Mouse (Mus musculus) spleen, adult 2 months (tissue): ENCODE results near the gene Axin1. TPM values are rescaled to one million over a fixed set of nuclear protein-coding genes. Genes with fewer than 3 reads are reported as not detected.
A peak's percentile ranks its signal among the peaks of the same experiment; 100 is the strongest.

Source experiments
- DNase-seq, 2 experiments: peaks; one replicate each; pipeline versions ENCODE4 v3.0.0 to v3.0.0-alpha.2; 2012 to 2021; ENCODE audit warnings: low spot score in 2 of 2, low read depth in 1 of 2
- H3K27ac ChIP-seq: fragments of 200-500 bp; 2 replicates; pipeline ENCODE4 v1.5.1; 2012; ENCODE audit warnings: low read length, inconsistent platforms; ENCODE audit not compliant: insufficient read depth
- H3K27me3 ChIP-seq: fragments of 200-500 bp; 2 replicates; pipeline ENCODE4 v1.6.1; 2012; ENCODE audit warnings: mild to moderate bottlenecking, moderate library complexity, low read length, inconsistent platforms; ENCODE audit not compliant: control insufficient read depth, insufficient read depth
- H3K36me3 ChIP-seq: fragments of 200-500 bp; 2 replicates; pipeline ENCODE4 v1.6.1; 2012; ENCODE audit warnings: mild to moderate bottlenecking, low read length, inconsistent platforms; ENCODE audit not compliant: control insufficient read depth, insufficient read depth
- H3K4me1 ChIP-seq: fragments of 200-500 bp; 2 replicates; pipeline ENCODE4 v1.6.1; 2011; ENCODE audit warnings: inconsistent platforms; ENCODE audit not compliant: control insufficient read depth, insufficient read depth, insufficient read length
- H3K4me3 ChIP-seq: fragments of 200-500 bp; 2 replicates; pipeline ENCODE4 v1.5.1; 2011; ENCODE audit warnings: mild to moderate bottlenecking, inconsistent platforms; ENCODE audit not compliant: insufficient read depth, insufficient read length; ENCODE audit errors: extremely low read depth
- CTCF ChIP-seq: fragments of 200-500 bp; IDR thresholded peaks from 2 replicates; pipeline ENCODE4 v1.5.1; 2011; ENCODE audit warnings: mild to moderate bottlenecking, inconsistent platforms; ENCODE audit not compliant: insufficient read depth, insufficient read length, insufficient replicate concordance; ENCODE audit errors: extremely low read depth
- POLR2A ChIP-seq: fragments of 200-500 bp; IDR thresholded peaks from 2 replicates; pipeline ENCODE4 v1.6.1; 2011; ENCODE audit warnings: low read depth, low read length, inconsistent platforms
- WGBS: fragments of 180-500 bp; shearing (Covaris S2); methylation state at CpG from one replicate; pipeline ENCODE4 v1.1.7; 2018; 5-methylcytosine and 5-hydroxymethylcytosine counted together
- polyA plus RNA-seq: library from polyadenylated mRNA; depleted of rRNA; stranded (reverse); fragments of >200 nt; gene quantifications from 2 replicates; pipeline ENCODE4 v1.2.3, GENCODE M21; 2012; rRNA removed

The Axin1 gene
- polyA plus RNA-seq, 1 experiment: 18.6 TPM

DNA sequence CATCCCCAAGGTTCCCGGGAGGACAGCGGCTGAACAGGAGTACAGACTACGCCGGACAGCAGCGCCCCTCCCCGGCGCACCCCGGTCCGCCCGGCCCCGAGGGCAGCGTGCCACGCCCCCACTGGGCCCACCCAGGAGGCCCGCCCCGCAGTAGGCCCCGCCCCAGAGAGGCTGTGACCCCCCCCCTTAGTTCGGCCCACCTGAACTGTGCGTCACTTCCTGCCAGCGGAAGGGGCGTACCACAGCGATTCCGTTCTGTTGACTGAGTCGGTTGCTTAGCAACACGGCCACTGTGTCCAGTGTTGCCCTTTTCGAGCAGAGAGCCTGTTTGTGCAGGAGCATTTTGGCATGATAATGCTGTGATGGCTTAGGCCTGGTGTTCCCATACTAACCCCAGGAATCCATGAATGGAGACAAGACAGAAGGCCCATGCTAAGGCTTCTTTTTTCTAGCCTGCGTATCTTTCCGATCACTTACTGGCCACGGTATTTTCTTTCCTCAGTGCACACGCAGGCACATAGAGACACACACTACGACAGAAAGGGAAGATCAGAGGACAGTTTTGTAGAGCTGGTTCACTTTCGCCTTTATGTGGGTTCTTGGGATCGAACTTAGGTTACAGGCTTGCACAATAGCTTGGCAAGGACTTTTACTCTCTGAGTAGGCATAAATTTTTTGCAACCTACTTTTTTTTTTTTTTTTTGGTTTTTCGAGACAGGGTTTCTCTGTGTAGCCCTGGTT, 105.8 kb downstream of the Axin1 start, which contains the start of gene Fam234a:
Fam234a (minus strand) TSS at position 142 of the 741 bp plus-strand sequence.
- Histone ChIP-seq H3K36me3 (no peaks in the 10 kb centered on the region), H3K4me3 (peak within 1 kb of the TSS; percentile 68), H3K4me1 (peaks cover 5% of the 10 kb centered on the region; the same call in 1 of the 2 replicates), H3K27me3 (no peaks in the 10 kb centered on the region), H3K27ac (peak within 1 kb of the TSS; percentile 51)
- peak; percentile 89 to 90 for DNase-seq
- TF ChIP-seq CTCF (no peak), POLR2A (no peak)
- 6% methylated on average over 33 of the region's 33 CpGs for WGBS

Other genes with a start within 250 kb of the Axin1 start
- gene Rab40c, start 219.0 kb upstream of the Axin1 start, polyA plus RNA-seq: 26.8 and 31.6 TPM in 2 replicates
- gene Pigq, start 193.8 kb upstream of the Axin1 start, polyA plus RNA-seq: 203 and 239 TPM in 2 replicates
- gene Nhlrc4, start 193.7 kb upstream of the Axin1 start, polyA plus RNA-seq: 4.3 and 4.7 TPM in 2 replicates
- gene A930017K11Rik, start 186.1 kb upstream of the Axin1 start, polyA plus RNA-seq: not detected in 2 replicates
- 35.0 and 45.9 TPM in 2 replicates for gene Capn15, start 152.9 kb upstream of the Axin1 start, polyA plus RNA-seq
- gene Rab11fip3, start 69.1 kb upstream of the Axin1 start, polyA plus RNA-seq: 13.3 and 13.6 TPM in 2 replicates
- gene Decr2, start 48.4 kb upstream of the Axin1 start, polyA plus RNA-seq: 5.7 and 5.8 TPM in 2 replicates
- 13.7 and 17.7 TPM in 2 replicates for gene Nme4, start 43.1 kb upstream of the Axin1 start, polyA plus RNA-seq
- 44.9 and 58.3 TPM in 2 replicates for gene Tmem8, start 25.4 kb upstream of the Axin1 start, polyA plus RNA-seq
- 39.5 and 49.5 TPM in 2 replicates for gene Mrpl28, start 15.2 kb upstream of the Axin1 start, polyA plus RNA-seq
- gene Pdia2, start 60.4 kb downstream of the Axin1 start, polyA plus RNA-seq: 47.8 and 49.0 TPM in 2 replicates
- gene Rgs11, start 64.3 kb downstream of the Axin1 start, polyA plus RNA-seq: 11.5 and 16.1 TPM in 2 replicates
- 7.7 and 15.8 TPM in 2 replicates for gene Arhgdig, start 69.1 kb downstream of the Axin1 start, polyA plus RNA-seq
- 22.9 and 26.4 TPM in 2 replicates for gene Fam234a, start 105.6 kb downstream of the Axin1 start, polyA plus RNA-seq
- gene Luc7l, start 114.2 kb downstream of the Axin1 start, polyA plus RNA-seq: 13.8 and 14.5 TPM in 2 replicates